Mouse (Mus musculus): ENCODE data around the gene Lrig1.

Gene Lrig1

GRCm38 (mm10) chr6:94700067-94700491 is at the start of gene Lrig1:
Gene Lrig1, minus strand, starts transcription at chr6:94700158.
- DNase-seq = peak; percentile 97

- DNase-seq = no peak
Measured at GRCm38 (mm10) chr6:94749626-94750025, 49.7 kb upstream of the Lrig1 start.

GRCm38 (mm10) chr6:94748361-94748760 is 48.4 kb upstream of the Lrig1 start:
- DNase-seq = no peak

GRCm38 (mm10) chr6:94740117-94740729 is 40.3 kb upstream of the Lrig1 start:
- no peak for DNase-seq

GRCm38 (mm10) chr6:94738647-94739046 is 38.7 kb upstream of the Lrig1 start:
- no peak for DNase-seq

GRCm38 (mm10) chr6:94733878-94734277 is 33.9 kb upstream of the Lrig1 start:
- peak; percentile 69 for DNase-seq

GRCm38 (mm10) chr6:94729847-94730246 is 29.9 kb upstream of the Lrig1 start:
- DNase-seq = no peak

- DNase-seq = peak; percentile 34
Measured at GRCm38 (mm10) chr6:94729132-94729531, 29.2 kb upstream of the Lrig1 start.

GRCm38 (mm10) chr6:94724612-94725011 is 24.7 kb upstream of the Lrig1 start:
- DNase-seq = no peak

- DNase-seq = no peak
Measured at GRCm38 (mm10) chr6:94718607-94719346, 18.8 kb upstream of the Lrig1 start.

GRCm38 (mm10) chr6:94717705-94718489 is 17.9 kb upstream of the Lrig1 start:
- DNase-seq = no peak

GRCm38 (mm10) chr6:94715645-94715940 is 15.6 kb upstream of the Lrig1 start:
- DNase-seq = no peak

- no peak for DNase-seq
Measured at GRCm38 (mm10) chr6:94714815-94715644, 15.1 kb upstream of the Lrig1 start.

GRCm38 (mm10) chr6:94709832-94710231 is 9.9 kb upstream of the Lrig1 start:
- DNase-seq = no peak

- DNase-seq = no peak
Measured at GRCm38 (mm10) chr6:94709150-94709549, 9.2 kb upstream of the Lrig1 start.

GRCm38 (mm10) chr6:94707254-94707653 is 7.3 kb upstream of the Lrig1 start:
- no peak for DNase-seq

GRCm38 (mm10) chr6:94705931-94706330 is 6.0 kb upstream of the Lrig1 start:
- no peak for DNase-seq

GRCm38 (mm10) chr6:94702993-94703392 is 3.0 kb upstream of the Lrig1 start:
- no peak for DNase-seq

GRCm38 (mm10) chr6:94701071-94701470 is 1.1 kb upstream of the Lrig1 start:
- DNase-seq = no peak

GRCm38 (mm10) chr6:94700612-94701011 is 654 bp upstream of the Lrig1 start:
- peak; percentile 61 for DNase-seq

GRCm38 (mm10) chr6:94699173-94699987 is 578 bp downstream of the Lrig1 start:
- peak; percentile 54 for DNase-seq
